Mouse (Mus musculus) G1E (cell line): ENCODE data around the gene Wasf2. TPM values are rescaled to one million over a fixed set of nuclear protein-coding genes. Genes with fewer than 3 reads are reported as not detected.

Experiments used
- ATAC-seq: 2 replicates; pipeline ENCODE4 v1.8.0; 2016; ENCODE audit warnings: mild to moderate bottlenecking; ENCODE audit not compliant: insufficient number of reproducible peaks, poor library complexity, low FRiP score, severe bottlenecking; ENCODE audit errors: extremely low read depth
- DNase-seq: peaks from one replicate; pipeline ENCODE4 v3.0.0; 2012; ENCODE audit warnings: low spot score
- H3K27me3 ChIP-seq: 2 replicates; pipeline ENCODE4 v1.6.1; 2012; ENCODE audit warnings: mild to moderate bottlenecking, low read length, inconsistent platforms; ENCODE audit not compliant: insufficient read depth
- H3K36me3 ChIP-seq: replicated peaks from 2 replicates; pipeline ENCODE3; 2012; ENCODE audit warnings: mild to moderate bottlenecking, inconsistent platforms
- H3K4me1 ChIP-seq: 2 replicates; pipeline ENCODE4 v1.6.1; 2012; ENCODE audit warnings: low read depth, low read length, inconsistent platforms, mixed read lengths; ENCODE audit not compliant: insufficient read depth
- H3K4me3 ChIP-seq: 2 replicates; pipeline ENCODE4 v1.5.1; 2012; ENCODE audit warnings: low read depth, mild to moderate bottlenecking, inconsistent platforms, low read length, moderate library complexity, mixed read lengths
- H3K9me3 ChIP-seq: replicated peaks from 2 replicates; pipeline ENCODE4 v1.6.1; 2012; ENCODE audit warnings: inconsistent platforms
- CTCF ChIP-seq: IDR thresholded peaks from 2 replicates; pipeline ENCODE4 v1.5.1; 2012; ENCODE audit warnings: low read depth, low read length, inconsistent platforms, mixed read lengths
- GATA1 ChIP-seq: IDR thresholded peaks from 2 replicates; pipeline ENCODE4 v1.6.1; 2012; ENCODE audit warnings: borderline replicate concordance, low read length, inconsistent platforms, mixed read lengths
- GATA2 ChIP-seq: IDR thresholded peaks from 2 replicates; pipeline ENCODE4 v1.6.1; 2012; ENCODE audit warnings: low read depth, low read length, inconsistent platforms, borderline replicate concordance
- POLR2AphosphoS5 ChIP-seq: IDR thresholded peaks from 2 replicates; pipeline ENCODE4 v1.6.1; 2012; ENCODE audit warnings: low read depth, low read length, inconsistent platforms; ENCODE audit not compliant: insufficient replicate concordance
- TAL1 ChIP-seq: conservative IDR thresholded peaks from 2 replicates; pipeline ENCODE4 v1.6.1; 2012; ENCODE audit warnings: low read depth, low read length, inconsistent platforms, mixed read lengths
- polyA plus RNA-seq: library from polyadenylated mRNA; stranded (reverse); fragments of >175 nt; gene quantifications from 2 replicates; pipeline ENCODE4 v1.2.3, GENCODE M21; 2012
- total RNA-seq, 2 experiments: library from RNA; stranded (forward) in 1 of 2; stranded (reverse) in 1 of 2; fragments of 200-1000 nt in 1 of 2; fragments of >200 nt in 1 of 2; fragmentation: Nextera tagmentation in 1 of 2; gene quantifications; 2 replicates each; pipeline ENCODE4 v1.2.3; 2014 to 2017

Wasf2 gene
- total and polyA plus RNA-seq, 3 experiments, result 12.1 to 127 (median 58.3) TPM

DNA sequence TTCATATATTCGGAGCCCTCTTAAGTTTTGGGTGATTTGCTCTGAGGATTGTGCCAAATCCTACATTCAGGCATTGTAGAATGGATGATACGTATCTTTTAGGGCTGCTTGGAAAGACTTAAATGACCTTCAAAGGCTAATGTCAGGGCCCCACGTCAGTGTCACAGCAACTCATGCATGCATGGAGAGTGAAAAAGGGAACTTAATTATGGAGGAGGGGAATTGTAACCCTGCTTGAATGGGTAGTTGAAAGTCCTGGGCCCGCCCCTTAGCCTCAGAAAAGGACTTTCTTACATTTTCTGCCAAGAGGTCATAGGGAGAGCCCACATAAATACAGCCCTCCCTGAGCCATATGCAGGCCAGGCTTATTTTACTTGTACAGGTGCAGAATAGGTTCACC, 29.3 kb downstream of the Wasf2 start:
- peaks cover 31% of the 10 kb centered on the region for H3K4me1 ChIP-seq
- DNase-seq, result peak; percentile 70
- H3K27me3 ChIP-seq, result no peaks in the 10 kb centered on the region
- peaks cover 52% of the 10 kb centered on the region for H3K36me3 ChIP-seq
- H3K9me3 ChIP-seq, result no peaks in the 10 kb centered on the region
- TF ChIP-seq GATA2 (no peak), TAL1 (no peak), GATA1 (no peak), CTCF (no peak), POLR2AphosphoS5 (no peak)
- no peak overlapping the region for H3K4me3 ChIP-seq
- no peak for ATAC-seq

DNA sequence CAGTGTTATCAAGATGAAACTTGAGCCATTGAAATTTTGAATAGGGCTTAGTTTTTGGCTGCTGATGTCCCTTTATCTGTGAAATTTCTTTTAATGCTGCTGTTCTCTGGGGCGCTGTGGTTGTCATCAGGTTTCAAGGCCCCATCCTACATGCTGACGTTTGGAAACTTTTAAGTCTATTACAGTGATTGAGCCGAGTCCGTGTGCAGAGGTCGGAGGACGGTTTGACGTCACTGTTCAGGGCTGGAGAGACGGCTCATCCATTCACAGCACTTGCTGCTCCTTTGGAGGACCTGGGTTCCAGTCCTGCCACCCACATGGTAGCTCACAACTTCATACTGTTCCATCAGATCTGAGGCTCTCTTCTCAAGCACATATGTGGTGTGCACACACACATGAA, 29.9 kb downstream of the Wasf2 start:
- ATAC-seq (no peak), DNase-seq (no peak)
- no peaks in the 10 kb centered on the region for H3K9me3 ChIP-seq
- H3K4me1 ChIP-seq, result peaks cover 31% of the 10 kb centered on the region
- H3K27me3 ChIP-seq, result no peaks in the 10 kb centered on the region
- TF ChIP-seq CTCF (no peak), POLR2AphosphoS5 (no peak), GATA1 (no peak), TAL1 (no peak), GATA2 (no peak)
- no peak overlapping the region for H3K4me3 ChIP-seq
- peaks cover 58% of the 10 kb centered on the region for H3K36me3 ChIP-seq

DNA sequence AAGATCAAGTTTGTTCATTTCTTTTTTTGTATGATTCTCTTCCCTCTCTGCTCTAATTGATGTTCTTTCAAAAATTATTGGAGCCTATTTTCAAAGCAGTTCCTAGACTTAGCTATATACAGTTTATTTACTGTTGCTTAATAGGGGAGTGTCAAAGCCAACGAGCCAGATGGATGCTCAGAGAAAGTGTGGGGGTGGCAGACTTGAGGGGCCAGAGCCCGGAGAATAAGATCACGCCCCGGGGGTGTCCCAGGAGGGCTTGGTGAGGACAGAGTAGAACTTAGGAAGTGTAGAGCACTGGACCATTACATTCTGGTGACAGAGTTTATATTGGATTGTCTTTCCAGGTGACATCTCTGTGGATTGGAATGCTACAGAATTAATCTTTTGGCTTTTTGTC, 30.5 kb downstream of the Wasf2 start:
- DNase-seq, result no peak
- TF ChIP-seq TAL1 (no peak), GATA2 (no peak), GATA1 (no peak), CTCF (no peak), POLR2AphosphoS5 (no peak)

DNA sequence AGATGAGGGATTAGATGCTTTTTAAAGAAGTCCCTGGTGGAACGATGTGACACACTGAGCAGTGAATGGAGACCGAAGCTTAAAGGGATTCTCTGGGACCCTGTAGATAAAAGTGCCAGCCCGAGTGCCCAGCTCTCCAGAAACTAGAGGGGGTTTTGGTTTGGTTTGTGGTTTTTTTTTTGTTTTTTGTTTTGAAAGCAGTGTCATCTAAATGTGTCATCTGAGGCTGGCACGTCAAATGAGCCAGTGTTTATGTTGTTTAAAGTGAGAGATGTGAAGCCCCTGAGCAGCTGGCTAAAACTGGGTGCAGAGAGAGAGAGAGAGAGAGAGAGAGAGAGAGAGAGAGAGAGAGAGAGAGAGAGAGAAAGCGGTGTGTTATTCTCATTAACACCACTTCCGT, 31.9 kb downstream of the Wasf2 start:
- DNase-seq, result no peak
- Histone ChIP-seq H3K4me1 (peaks cover 30% of the 10 kb centered on the region), H3K27me3 (no peaks in the 10 kb centered on the region), H3K36me3 (peaks cover 56% of the 10 kb centered on the region), H3K4me3 (no peak overlapping the region), H3K9me3 (no peaks in the 10 kb centered on the region)
- TF ChIP-seq GATA1, result no peak
- TF ChIP-seq POLR2AphosphoS5, result no peak
- no peak for TF ChIP-seq GATA2
- no peak for TF ChIP-seq CTCF
- TF ChIP-seq TAL1, result no peak
- no peak for ATAC-seq

More for the DNA sequence above, 30.5 kb downstream of the Wasf2 start:
- Histone ChIP-seq H3K4me1 (peaks cover 28% of the 10 kb centered on the region), H3K9me3 (no peaks in the 10 kb centered on the region), H3K27me3 (no peaks in the 10 kb centered on the region), H3K36me3 (peaks cover 57% of the 10 kb centered on the region), H3K4me3 (no peak overlapping the region)
- no peak for ATAC-seq

DNA sequence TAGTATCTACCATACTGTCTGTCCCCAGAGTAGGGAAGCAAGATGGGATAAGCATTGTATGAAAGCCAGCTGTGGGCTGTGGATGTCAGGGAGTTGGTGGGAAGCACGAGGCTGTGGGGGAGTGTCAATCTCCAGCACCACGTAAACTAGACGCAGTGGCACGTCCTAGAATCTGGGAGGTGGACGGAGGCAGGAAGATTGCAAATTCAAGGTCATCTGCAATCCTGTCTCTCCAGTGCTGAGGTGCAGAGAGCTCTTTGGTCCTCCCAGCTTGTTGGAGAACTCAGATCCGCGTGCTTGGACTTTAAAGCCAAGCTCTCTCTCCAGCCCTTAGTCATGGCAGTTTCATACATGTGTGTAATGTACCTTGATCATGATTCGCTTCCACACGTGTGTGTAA, 36.5 kb downstream of the Wasf2 start:
- Histone ChIP-seq H3K4me3 (no peak overlapping the region), H3K9me3 (no peaks in the 10 kb centered on the region), H3K36me3 (peaks cover 49% of the 10 kb centered on the region), H3K4me1 (peaks cover 25% of the 10 kb centered on the region), H3K27me3 (no peaks in the 10 kb centered on the region)
- TF ChIP-seq POLR2AphosphoS5, result no peak
- no peak for DNase-seq
- ATAC-seq, result no peak

DNA sequence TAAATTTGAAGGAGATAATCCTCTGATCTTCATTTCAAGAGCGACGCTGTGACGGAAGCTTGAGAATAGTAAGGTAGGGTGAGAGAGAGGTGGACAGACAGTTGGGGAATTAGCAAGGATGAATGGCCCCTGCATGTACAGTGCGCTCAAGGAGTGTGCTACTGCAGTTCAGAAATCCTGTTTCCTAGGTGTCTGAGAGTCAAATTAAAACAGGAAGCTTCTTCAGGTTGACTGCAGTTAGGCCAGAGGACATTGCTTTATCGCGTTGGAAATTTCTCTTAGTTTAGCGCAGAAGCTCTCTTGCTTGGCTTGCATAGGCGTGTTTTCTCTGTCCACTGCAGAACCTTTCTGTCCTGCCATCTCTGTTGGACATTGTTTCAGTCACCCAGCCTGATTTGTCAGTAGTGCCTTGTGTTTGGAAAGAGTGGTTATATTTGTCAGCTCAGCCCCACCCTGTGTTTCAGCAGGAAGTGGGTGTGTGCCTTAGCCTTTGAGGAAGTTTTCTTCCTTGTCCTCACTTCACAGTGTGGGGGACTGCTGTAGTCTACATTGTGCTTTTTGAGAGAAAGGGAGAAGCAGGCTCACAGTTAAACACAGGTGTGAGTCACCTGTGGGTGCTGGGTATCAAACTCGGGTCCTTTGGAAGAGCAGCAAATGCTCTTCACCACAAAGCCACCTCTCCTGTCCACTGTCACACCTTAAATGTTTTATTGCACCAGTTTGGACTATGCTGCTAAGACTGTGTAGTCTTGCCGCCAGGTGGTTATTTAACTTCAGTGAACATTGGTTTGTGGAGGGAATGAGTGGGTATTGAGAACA, 39.1 kb downstream of the Wasf2 start:
- peaks cover 50% of the 10 kb centered on the region for H3K36me3 ChIP-seq
- DNase-seq, result peak; percentile 40
- TF ChIP-seq TAL1, result no peak
- no peak for TF ChIP-seq GATA2
- no peak for TF ChIP-seq POLR2AphosphoS5
- no peak for TF ChIP-seq GATA1
- no peak for TF ChIP-seq CTCF
- no peaks in the 10 kb centered on the region for H3K27me3 ChIP-seq
- ATAC-seq, result peak; percentile 45
- peaks cover 30% of the 10 kb centered on the region for H3K4me1 ChIP-seq
- H3K4me3 ChIP-seq, result no peak overlapping the region; the same call in 1 of the 2 replicates
- H3K9me3 ChIP-seq, result no peaks in the 10 kb centered on the region
